Mouse (Mus musculus) liver, embryonic 16.5 days (tissue): ENCODE results near the gene 1500009L16Rik. TPM values are rescaled to one million over a fixed set of nuclear protein-coding genes. Genes with fewer than 3 reads are reported as not detected.

Experiments
- ATAC-seq: fragments of 200-750 bp; cut with Nextera tagmentation; 2 replicates; pipeline ENCODE4 v1.8.0; 2017; ENCODE audit warnings: low read depth, mild to moderate bottlenecking, moderate number of reproducible peaks, moderate library complexity
- H3K27ac ChIP-seq: fragments of 300-500 bp; sonication (generic); 2 replicates; pipeline ENCODE4 v1.5.1; 2014; ENCODE audit warnings: mild to moderate bottlenecking, low read length
- H3K27me3 ChIP-seq: fragments of 300-500 bp; sonication (generic); 2 replicates; pipeline ENCODE4 v1.6.1; 2014; ENCODE audit warnings: low read depth, low read length, mixed read lengths; ENCODE audit not compliant: control insufficient read depth, insufficient read depth
- H3K36me3 ChIP-seq: fragments of 300-500 bp; sonication (generic); 2 replicates; pipeline ENCODE4 v1.6.1; 2014; ENCODE audit warnings: mild to moderate bottlenecking; ENCODE audit not compliant: control insufficient read depth, insufficient read depth
- H3K4me1 ChIP-seq: fragments of 300-500 bp; sonication (generic); 2 replicates; pipeline ENCODE4 v1.6.1; 2014; ENCODE audit warnings: low read depth, low read length, mixed read lengths; ENCODE audit not compliant: control insufficient read depth
- H3K4me2 ChIP-seq: fragments of 300-500 bp; sonication (generic); 2 replicates; pipeline ENCODE4 v1.6.1; 2014; ENCODE audit warnings: low read depth, low read length, mixed read lengths
- H3K4me3 ChIP-seq: fragments of 300-500 bp; sonication (generic); 2 replicates; pipeline ENCODE4 v1.5.1; 2014; ENCODE audit warnings: low read depth, mild to moderate bottlenecking, low read length
- H3K9ac ChIP-seq: fragments of 300-500 bp; sonication (generic); 2 replicates; pipeline ENCODE4 v1.6.1; 2014; ENCODE audit warnings: low read depth, low read length
- H3K9me3 ChIP-seq: fragments of 300-500 bp; sonication (generic); replicated peaks from 2 replicates; pipeline ENCODE4 v1.6.1; 2016; ENCODE audit warnings: low read length; ENCODE audit not compliant: control insufficient read depth
- WGBS: fragments of 180-500 bp; shearing (Covaris S2); extraction: QIAGEN DNeasy Blood & Tissue Kit; methylation state at CpG from one replicate; pipeline ENCODE4 v1.1.7; 2014; ENCODE audit not compliant: insufficient replicate concordance; 5-methylcytosine and 5-hydroxymethylcytosine counted together
- polyA plus RNA-seq: library from polyadenylated mRNA; unstranded; fragments of >200 nt; fragmentation: Nextera tagmentation; extraction: Ambion mirVana; gene quantifications from 2 replicates; pipeline ENCODE4 v1.2.1, GENCODE M21; 2015

The 1500009L16Rik gene
- 1.0 TPM in 2 replicates for polyA plus RNA-seq

DNA sequence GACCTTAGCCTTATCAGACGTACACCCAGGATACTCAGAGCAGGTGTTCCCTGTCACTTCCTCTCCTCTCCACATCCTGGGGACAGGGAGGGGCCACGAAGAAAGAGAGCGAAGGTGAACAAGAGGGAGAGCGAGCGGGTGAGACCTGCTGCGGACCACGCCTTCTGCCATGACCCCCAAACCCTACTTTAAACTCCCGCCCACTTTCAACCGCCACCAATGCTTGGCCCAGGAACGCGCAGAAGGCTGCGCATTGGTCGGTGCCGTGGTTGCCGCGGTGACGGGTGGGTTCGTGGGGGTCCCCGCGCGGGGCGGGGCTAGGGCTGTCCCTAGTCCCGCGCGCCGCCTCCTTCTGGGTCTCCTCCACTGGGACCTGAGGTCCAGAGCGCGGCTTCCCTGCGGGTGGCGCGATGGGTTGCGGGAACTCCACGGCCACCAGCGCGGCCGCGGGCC is at the start of gene 1500009L16Rik:
Gene 1500009L16Rik, plus strand, starts transcription at position 287 of the 453 bp plus-strand sequence.
- 0% methylated on average over 37 of the region's 37 CpGs for WGBS
- Histone ChIP-seq H3K9ac (peak within 1 kb of the TSS; percentile 20; the same call in 1 of the 2 replicates), H3K4me2 (peak within 1 kb of the TSS; percentile 68), H3K27ac (no peak within 1 kb of the TSS), H3K4me1 (peaks cover 3% of the 10 kb centered on the region; the same call in 1 of the 2 replicates), H3K9me3 (no peaks in the 10 kb centered on the region; the same call in 1 of the 2 replicates), H3K36me3 (no peaks in the 10 kb centered on the region), H3K27me3 (peaks cover 13% of the 10 kb centered on the region), H3K4me3 (peak within 1 kb of the TSS; percentile 58)
- ATAC-seq = peak; percentile 54

- 75% methylated on average over 12 of the region's 12 CpGs for WGBS
Observed at GRCm38 (mm10) chr10:83681334-83681733, 41.3 kb upstream of the 1500009L16Rik start.

DNA sequence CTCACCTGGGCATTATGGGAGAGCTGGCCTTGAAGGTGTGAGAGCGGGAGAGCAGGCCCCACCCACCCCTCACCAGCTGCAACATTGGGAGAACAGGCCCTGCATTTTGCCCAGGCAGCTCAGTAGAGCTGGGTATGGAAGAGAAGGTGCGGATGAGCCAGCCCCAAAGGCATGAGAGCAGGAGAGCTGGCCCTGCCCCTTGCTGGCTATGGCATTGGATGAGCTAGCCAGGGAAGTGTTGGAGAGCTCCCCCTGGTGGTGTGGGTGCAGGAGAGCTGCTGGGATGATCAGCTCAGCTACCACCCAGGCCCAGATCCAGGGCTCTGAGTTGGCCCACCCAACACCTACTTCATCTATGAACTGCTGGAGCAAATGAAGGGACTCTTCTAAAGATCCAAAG is 34.5 kb upstream of the 1500009L16Rik start:
- H3K27ac ChIP-seq = no peak overlapping the region
- H3K9me3 ChIP-seq = no peaks in the 10 kb centered on the region
- H3K36me3 ChIP-seq = no peaks in the 10 kb centered on the region
- WGBS = 75% methylated on average over 2 of the region's 2 CpGs
- no peak overlapping the region for H3K9ac ChIP-seq
- H3K27me3 ChIP-seq = no peaks in the 10 kb centered on the region
- H3K4me3 ChIP-seq = no peak overlapping the region
- H3K4me2 ChIP-seq = no peak overlapping the region
- H3K4me1 ChIP-seq = peaks cover 4% of the 10 kb centered on the region
- no peak for ATAC-seq

More at GRCm38 (mm10) chr10:83681334-83681733, 41.3 kb upstream of the 1500009L16Rik start:
- Histone ChIP-seq H3K36me3 (no peaks in the 10 kb centered on the region), H3K9ac (no peak overlapping the region), H3K9me3 (no peaks in the 10 kb centered on the region), H3K4me3 (no peak overlapping the region), H3K27me3 (no peaks in the 10 kb centered on the region), H3K27ac (no peak overlapping the region), H3K4me2 (no peak overlapping the region), H3K4me1 (no peaks in the 10 kb centered on the region)
- ATAC-seq = no peak

- no peaks in the 10 kb centered on the region for H3K9me3 ChIP-seq
- H3K36me3 ChIP-seq = no peaks in the 10 kb centered on the region
- H3K4me1 ChIP-seq = peaks cover 4% of the 10 kb centered on the region
- H3K4me3 ChIP-seq = no peak overlapping the region
- WGBS = 53% methylated on average over 11 of the region's 11 CpGs
- ATAC-seq = peak; percentile 53; the same call in 1 of the 2 replicates
- H3K27ac ChIP-seq = peak overlapping the region; percentile 3; the same call in 1 of the 2 replicates
- no peaks in the 10 kb centered on the region for H3K27me3 ChIP-seq
- H3K4me2 ChIP-seq = no peak overlapping the region
- H3K9ac ChIP-seq = no peak overlapping the region
Observed at GRCm38 (mm10) chr10:83692175-83692895, 30.3 kb upstream of the 1500009L16Rik start.

DNA sequence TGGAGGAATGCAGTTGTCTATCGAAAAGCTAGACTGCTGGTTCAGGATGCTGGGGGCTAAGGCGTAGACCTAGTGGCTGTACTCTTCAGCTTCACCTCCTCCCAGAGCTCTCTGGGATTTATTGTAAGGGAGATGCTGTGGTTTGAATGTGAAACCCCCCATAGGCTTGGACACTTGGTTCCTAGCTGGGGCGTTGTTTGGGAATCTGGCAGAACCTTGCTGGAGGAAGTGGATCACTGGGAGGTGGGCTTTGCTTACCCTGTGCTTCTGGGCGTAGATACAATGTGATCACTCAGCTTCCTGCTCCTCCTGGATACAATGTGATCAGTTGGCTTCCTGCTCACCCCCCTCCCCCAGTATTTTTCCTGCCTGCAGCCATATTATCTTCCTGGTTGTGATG is 26.4 kb upstream of the 1500009L16Rik start:
- no peaks in the 10 kb centered on the region for H3K9me3 ChIP-seq
- H3K36me3 ChIP-seq = no peaks in the 10 kb centered on the region
- H3K4me1 ChIP-seq = peaks cover 4% of the 10 kb centered on the region
- WGBS = 59% methylated on average over 4 of the region's 4 CpGs
- no peak overlapping the region for H3K4me2 ChIP-seq
- ATAC-seq = no peak
- no peaks in the 10 kb centered on the region for H3K27me3 ChIP-seq
- H3K4me3 ChIP-seq = no peak overlapping the region
- no peak overlapping the region for H3K9ac ChIP-seq
- H3K27ac ChIP-seq = no peak overlapping the region

DNA sequence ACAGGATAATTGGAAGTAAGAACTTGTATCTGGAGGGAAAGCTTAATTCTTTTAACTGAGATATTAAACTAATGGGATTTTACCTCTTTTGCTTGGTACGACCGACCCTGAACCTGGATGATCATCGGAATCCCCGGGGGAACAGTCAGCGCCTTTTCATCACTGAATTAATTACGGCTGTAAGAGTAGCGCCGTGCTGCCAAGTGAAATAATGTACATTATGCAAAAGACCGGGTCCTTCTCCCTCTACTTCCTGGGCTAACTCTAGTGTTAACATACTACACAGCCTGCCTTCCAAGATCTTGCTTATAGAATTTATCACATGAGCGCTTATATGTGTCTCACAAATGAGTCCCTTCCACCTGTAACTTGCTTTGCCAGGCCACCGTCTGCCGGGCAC is 16.0 kb upstream of the 1500009L16Rik start:
- 80% methylated on average over 12 of the region's 12 CpGs for WGBS
- Histone ChIP-seq H3K27me3 (no peaks in the 10 kb centered on the region), H3K4me3 (no peak overlapping the region), H3K9me3 (no peaks in the 10 kb centered on the region), H3K9ac (no peak overlapping the region), H3K4me1 (no peaks in the 10 kb centered on the region), H3K27ac (no peak overlapping the region), H3K36me3 (no peaks in the 10 kb centered on the region), H3K4me2 (no peak overlapping the region)
- ATAC-seq = no peak

DNA sequence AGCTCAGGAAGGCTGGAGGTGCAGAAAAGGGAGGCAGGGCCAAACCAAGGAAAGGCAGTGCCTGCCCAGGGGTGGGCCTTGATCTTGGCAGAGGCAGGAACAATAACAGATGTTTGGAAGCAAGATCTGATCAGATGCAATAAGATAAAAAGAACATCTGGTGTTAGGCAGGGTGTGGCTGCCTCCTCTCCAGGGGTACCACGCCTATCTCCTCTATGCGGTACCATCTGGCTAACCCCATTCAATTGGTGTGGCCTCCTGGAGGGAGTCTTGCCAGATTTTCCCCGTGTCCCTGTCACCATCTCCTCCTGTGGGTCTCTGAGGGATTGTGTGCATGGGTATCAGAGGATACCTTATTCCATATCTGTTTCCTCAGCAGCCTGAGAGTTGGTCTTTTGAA is 12.7 kb upstream of the 1500009L16Rik start:
- H3K36me3 ChIP-seq = no peaks in the 10 kb centered on the region
- no peaks in the 10 kb centered on the region for H3K4me1 ChIP-seq
- H3K4me2 ChIP-seq = no peak overlapping the region
- H3K27ac ChIP-seq = no peak overlapping the region
- no peak for ATAC-seq
- H3K27me3 ChIP-seq = no peaks in the 10 kb centered on the region
- WGBS = 46% methylated on average over 3 of the region's 3 CpGs
- no peak overlapping the region for H3K9ac ChIP-seq
- H3K4me3 ChIP-seq = no peak overlapping the region
- no peaks in the 10 kb centered on the region for H3K9me3 ChIP-seq

- Histone ChIP-seq H3K9me3 (no peaks in the 10 kb centered on the region), H3K9ac (no peak overlapping the region), H3K27ac (no peak overlapping the region), H3K4me2 (no peak overlapping the region), H3K4me1 (no peaks in the 10 kb centered on the region), H3K36me3 (no peaks in the 10 kb centered on the region), H3K27me3 (no peaks in the 10 kb centered on the region), H3K4me3 (no peak overlapping the region)
- 71% methylated on average over 10 of the region's 10 CpGs for WGBS
- no peak for ATAC-seq
Observed at GRCm38 (mm10) chr10:83711769-83712168, 10.9 kb upstream of the 1500009L16Rik start.

DNA sequence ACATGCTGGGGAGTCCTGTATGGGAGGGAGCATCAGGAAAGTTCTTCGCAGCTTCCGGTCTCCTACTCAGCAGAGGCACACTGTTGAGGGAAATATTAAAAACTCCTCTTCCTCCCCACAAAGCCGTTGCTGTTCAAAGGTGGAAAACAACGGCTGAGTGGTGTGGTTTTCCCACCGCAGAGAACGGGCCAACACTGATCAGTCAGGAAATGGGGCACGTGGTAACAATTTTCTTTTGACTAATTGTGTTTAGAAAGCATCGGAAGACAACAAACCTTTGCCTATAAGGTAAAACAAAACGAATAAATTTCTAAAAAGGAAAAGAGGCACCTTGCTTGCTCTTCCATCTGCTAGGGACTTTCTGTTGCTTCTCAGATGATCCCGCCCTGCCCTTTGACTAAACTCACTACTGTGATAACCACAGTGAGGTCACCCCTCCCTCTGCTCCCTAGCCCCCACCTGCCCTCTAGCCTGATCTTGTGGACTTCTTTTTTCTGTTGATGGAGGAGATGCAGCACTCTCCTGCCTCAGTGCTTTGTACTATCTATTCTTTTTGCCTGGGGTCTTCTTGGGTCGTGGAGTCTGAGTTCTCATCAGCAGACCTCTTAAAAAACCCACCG is 3.7 kb upstream of the 1500009L16Rik start:
- no peaks in the 10 kb centered on the region for H3K9me3 ChIP-seq
- no peak overlapping the region for H3K9ac ChIP-seq
- no peaks in the 10 kb centered on the region for H3K36me3 ChIP-seq
- no peak overlapping the region for H3K4me3 ChIP-seq
- H3K4me1 ChIP-seq = peaks cover 3% of the 10 kb centered on the region; the same call in 1 of the 2 replicates
- 33% methylated on average over 12 of the region's 12 CpGs for WGBS
- no peak for ATAC-seq
- no peak overlapping the region for H3K4me2 ChIP-seq
- H3K27ac ChIP-seq = no peak overlapping the region
- H3K27me3 ChIP-seq = peaks cover 13% of the 10 kb centered on the region
